Mouse (Mus musculus): Measurements from ENCODE around the gene Scgb2b12. TPM values are rescaled to one million over a fixed set of nuclear protein-coding genes. Genes with fewer than 3 reads are reported as not detected.
"Not testable (repeated sequence)": the region's sequence is repeated elsewhere in the genome, so short reads cannot be mapped to it uniquely, and the experiment has no call there.

The Scgb2b12 gene
- not detected in 2 replicates for polyA plus RNA-seq (2012; rRNA removed)

GRCm38 (mm10) chr7:32327145-32327544 lies at the start of gene Scgb2b12:
Gene Scgb2b12 (minus strand): TSS chr7:32327245.
- H3K27ac ChIP-seq (ENCODE audit: control insufficient read depth, insufficient read depth, low read length); H3K4me3 ChIP-seq (ENCODE audit: control insufficient read depth, insufficient read depth, low read length); DNase-seq; H3K4me1 ChIP-seq (replicated peaks; ENCODE audit: control insufficient read depth, insufficient read depth, low read length); H3K27me3 ChIP-seq (ENCODE audit: control insufficient read depth, insufficient read depth, low read length); H3K36me3 ChIP-seq (ENCODE audit: control insufficient read depth, insufficient read depth, low read length): not testable (repeated sequence)
- 93% methylated on average over 1 of the region's 1 CpGs for WGBS

- H3K4me1 ChIP-seq (replicated peaks; ENCODE audit: control insufficient read depth, insufficient read depth, low read length); H3K36me3 ChIP-seq (ENCODE audit: control insufficient read depth, insufficient read depth, low read length); DNase-seq; H3K27me3 ChIP-seq (ENCODE audit: control insufficient read depth, insufficient read depth, low read length); H3K27ac ChIP-seq (ENCODE audit: control insufficient read depth, insufficient read depth, low read length); H3K4me3 ChIP-seq (ENCODE audit: control insufficient read depth, insufficient read depth, low read length): not testable (repeated sequence)
- 83% methylated on average over 3 of the region's 3 CpGs for WGBS
Measured at GRCm38 (mm10) chr7:32333882-32334281, 6.8 kb upstream of the Scgb2b12 start, which contains the start of gene Scgb1b12. Gene Scgb1b12 (plus strand): TSS chr7:32334182.

Other genes with a start within 250 kb of the Scgb2b12 start
- not detected in 2 replicates for gene Scgb1b10, start 226.4 kb downstream of the Scgb2b12 start, polyA plus RNA-seq (2012; rRNA removed)
- not detected in 2 replicates for gene Scgb2b11, start 116.1 kb downstream of the Scgb2b12 start, polyA plus RNA-seq (2012; rRNA removed)
- gene Scgb1b11, start 104.4 kb downstream of the Scgb2b12 start, polyA plus RNA-seq (2012; rRNA removed): not detected in 2 replicates
- not detected in 2 replicates for gene Scgb1b12, start 6.9 kb upstream of the Scgb2b12 start, polyA plus RNA-seq (2012; rRNA removed)
- not detected in 2 replicates for gene Scgb1b29, start 114.3 kb upstream of the Scgb2b12 start, polyA plus RNA-seq (2012; rRNA removed)